8 mouse cellular contexts compared by ENCODE assay signal in genomic region chr6:34353658-34354353, GRCm38 (mm10). TPM values are rescaled to one million over a fixed set of nuclear protein-coding genes. Genes with fewer than 3 reads are reported as not detected.
DNase-seq lines count a peak whose midpoint lies in the region; ATAC-seq and TF ChIP-seq lines count a peak whose summit lies in the region.

TSS of gene Akr1b8 (plus strand) at chr6:34354119.

- H3K36me3 ChIP-seq in embryonic facial prominence, embryonic 15.5 days = no peaks in the 10 kb centered on the region
- H3K36me3 ChIP-seq in hindbrain, postnatal 0 days (ENCODE audit: insufficient read depth, low read length) = no peaks in the 10 kb centered on the region
- no peaks in the 10 kb centered on the region for H3K36me3 ChIP-seq in midbrain, embryonic 14.5 days (ENCODE audit: control insufficient read depth, insufficient read depth, low read length)

- peaks cover 13% of the 10 kb centered on the region for H3K4me1 ChIP-seq in embryonic facial prominence, embryonic 15.5 days
- no peaks in the 10 kb centered on the region for H3K4me1 ChIP-seq in hindbrain, postnatal 0 days (ENCODE audit: insufficient read depth, low read length)
- H3K4me1 ChIP-seq in midbrain, embryonic 14.5 days (ENCODE audit: control insufficient read depth, insufficient read depth, low read length) = 0 out of 2 replicates have a peak, but pooled peaks cover 6% of the 10 kb centered on the region

- H3K4me3 ChIP-seq in gastrocnemius, adult 2 months = peak within 1 kb of the TSS; percentile 63
- peak within 1 kb of the TSS; percentile 31 for H3K4me3 ChIP-seq in embryonic facial prominence, embryonic 15.5 days (replicated peaks)
- 0 out of 2 replicates have a peak within 1 kb of the TSS, but pooled peaks have one; percentile 14 for H3K4me3 ChIP-seq in hindbrain, postnatal 0 days (ENCODE audit: low read length)
- H3K4me3 ChIP-seq in midbrain, embryonic 14.5 days (replicated peaks; ENCODE audit: low read depth, low read length) = 0 out of 2 replicates have a peak within 1 kb of the TSS, but pooled peaks have one; percentile 17

- intact Hi-C loops in gastrocnemius, adult 2 months (cut with DNase I) = no loop called here
- intact Hi-C loops in gastrocnemius, postnatal 14 days (cut with DNase I; ENCODE audit: low total_unique reads) = no loop called here

- H3K27ac ChIP-seq in gastrocnemius, adult 2 months = peak within 1 kb of the TSS; percentile 69
- H3K27ac ChIP-seq in embryonic facial prominence, embryonic 15.5 days (replicated peaks) = 0 out of 2 replicates have a peak within 1 kb of the TSS, but pooled peaks have one; percentile 58
- no peak within 1 kb of the TSS for H3K27ac ChIP-seq in hindbrain, postnatal 0 days
- no peak within 1 kb of the TSS for H3K27ac ChIP-seq in midbrain, embryonic 14.5 days (replicated peaks; ENCODE audit: low read depth, low read length)

- H3K27me3 ChIP-seq in embryonic facial prominence, embryonic 15.5 days = no peaks in the 10 kb centered on the region
- no peaks in the 10 kb centered on the region for H3K27me3 ChIP-seq in hindbrain, postnatal 0 days (ENCODE audit: insufficient read depth, low read length)
- no peaks in the 10 kb centered on the region for H3K27me3 ChIP-seq in midbrain, embryonic 14.5 days (ENCODE audit: control insufficient read depth, insufficient read depth, low read length)

- 13% methylated on average over 16 of the region's 16 CpGs for WGBS in embryonic facial prominence, embryonic 15.5 days
- WGBS in hindbrain, postnatal 0 days = 12% methylated on average over 16 of the region's 16 CpGs
- WGBS in midbrain, embryonic 14.5 days = 16% methylated on average over 16 of the region's 16 CpGs

- no peak for ATAC-seq in embryonic facial prominence, embryonic 15.5 days (ENCODE audit: insufficient number of reproducible peaks, low FRiP score, low TSS enrichment, low read depth)
- ATAC-seq in hindbrain, postnatal 0 days = peak; percentile 55; the same call in 1 of the 2 replicates
- no peak for ATAC-seq in midbrain, embryonic 14.5 days (ENCODE audit: low FRiP score, low TSS enrichment)

- TF ChIP-seq CTCF in gastrocnemius, adult 2 months (IDR thresholded peaks at IDR 0.05) = no peak
- TF ChIP-seq CTCF in hindbrain, postnatal 0 days (IDR thresholded peaks at IDR 0.05; ENCODE audit: low read depth) = no peak

- peak; percentile 27 for DNase-seq in gastrocnemius, adult 2 months
- DNase-seq in gastrocnemius, postnatal 14 days = no peak
- peak; percentile 28 for DNase-seq in adrenal gland, postnatal 25 days
- DNase-seq in hindbrain, postnatal 0 days (ENCODE audit: low spot score) = peak; percentile 73
- DNase-seq in midbrain, embryonic 14.5 days = peak; percentile 36
- DNase-seq in right cerebral cortex, adult 2 months (ENCODE audit: low spot score in 2 of 2) = no peak
- no peak for DNase-seq in layer of hippocampus, postnatal 14 days (ENCODE audit: low spot score in 2 of 2)

- peak within 1 kb of the TSS; percentile 49 for H3K4me2 ChIP-seq in embryonic facial prominence, embryonic 15.5 days (replicated peaks)
- H3K4me2 ChIP-seq in hindbrain, postnatal 0 days (ENCODE audit: low read depth, low read length) = peak within 1 kb of the TSS; percentile 53
- H3K4me2 ChIP-seq in midbrain, embryonic 14.5 days (ENCODE audit: low read length) = peak within 1 kb of the TSS; percentile 50

- H3K9me3 ChIP-seq in embryonic facial prominence, embryonic 15.5 days (replicated peaks) = no peaks in the 10 kb centered on the region
- H3K9me3 ChIP-seq in hindbrain, postnatal 0 days (ENCODE audit: low read length) = no peaks in the 10 kb centered on the region
- no peaks in the 10 kb centered on the region for H3K9me3 ChIP-seq in midbrain, embryonic 14.5 days (ENCODE audit: control insufficient read depth, low read length)

- H3K9ac ChIP-seq in embryonic facial prominence, embryonic 15.5 days = no peak within 1 kb of the TSS
- H3K9ac ChIP-seq in hindbrain, postnatal 0 days (replicated peaks; ENCODE audit: low read length) = no peak within 1 kb of the TSS
- H3K9ac ChIP-seq in midbrain, embryonic 14.5 days (replicated peaks; ENCODE audit: low read length) = no peak within 1 kb of the TSS

RNA-seq across cellular contexts. Expression of gene Akr1b8, which starts in this region (rescaled TPM):
- total RNA-seq in gastrocnemius, adult 2 months (2021) = 1 to 10 TPM; 1.7 to 1.9 TPM
- 1 to 10 TPM; 2.8 to 5.0 TPM for total RNA-seq in gastrocnemius, postnatal 14 days (2021)
- 186 and 230 TPM in 2 replicates for total RNA-seq in adrenal gland, postnatal 25 days (2021)
- 9.0 and 10.3 TPM in 2 replicates for polyA plus RNA-seq in embryonic facial prominence, embryonic 15.5 days (2015; fragmentation: Nextera tagmentation; extraction: Ambion mirVana)
- 1.6 and 2.0 TPM in 2 replicates for total RNA-seq in hindbrain, postnatal 0 days (2014; rRNA removed)
- 3.2 and 3.8 TPM in 2 replicates for polyA plus RNA-seq in hindbrain, postnatal 0 days (2015; fragmentation: Nextera tagmentation; extraction: Ambion mirVana)
- polyA plus RNA-seq in midbrain, embryonic 14.5 days (2014; fragmentation: Nextera tagmentation; extraction: Ambion mirVana) = 3.2 and 4.5 TPM in 2 replicates
- total RNA-seq in layer of hippocampus, postnatal 14 days (2021) = 1 to 10 TPM in 1 of 2 experiments, under 1 TPM in 1; 0.67 to 1.0 TPM

Comparison
In these comparisons a context has a peak if more than half of its experiments do, and no peak if none do; other contexts are left out.
1. RNA of gene Akr1b8 (total RNA-seq): 186 to 230 TPM in adrenal gland, postnatal 25 days; 2.8 to 5.0 TPM in gastrocnemius, postnatal 14 days, 1.7 to 1.9 TPM in gastrocnemius, adult 2 months, 1.6 to 2.0 TPM in hindbrain, postnatal 0 days and 0.67 to 1.0 TPM in layer of hippocampus, postnatal 14 days; every median in the first group is over 10 times any median in the second.
2. DNase-seq: peak in gastrocnemius, adult 2 months (single experiment), adrenal gland, postnatal 25 days (single experiment), hindbrain, postnatal 0 days (single experiment) and midbrain, embryonic 14.5 days (single experiment); none in gastrocnemius, postnatal 14 days (single experiment), right cerebral cortex, adult 2 months (0 of 2) and layer of hippocampus, postnatal 14 days (0 of 2).
3. H3K27ac ChIP-seq: peak in gastrocnemius, adult 2 months (single experiment) and embryonic facial prominence, embryonic 15.5 days (single experiment); none in hindbrain, postnatal 0 days (single experiment) and midbrain, embryonic 14.5 days (single experiment).
4. Peak in every context shown above with its lines, with median percentiles within 50 percentile points of each other: H3K4me3 ChIP-seq and H3K4me2 ChIP-seq.